Mouse (Mus musculus) embryonic facial prominence, embryonic 15.5 days (tissue): ENCODE results near the gene Gm20517. TPM values are rescaled to one million over a fixed set of nuclear protein-coding genes. Genes with fewer than 3 reads are reported as not detected.
"Not testable (repeated sequence)": the region's sequence is repeated elsewhere in the genome, so short reads cannot be mapped to it uniquely, and the experiment has no call there.

Source experiments
- ATAC-seq: fragments of 200-750 bp; cut with Nextera tagmentation; 2 replicates; pipeline ENCODE4 v1.8.0; 2017; ENCODE audit warnings: low read depth, moderate TSS enrichment; ENCODE audit not compliant: insufficient number of reproducible peaks, low FRiP score, low TSS enrichment
- H3K27ac ChIP-seq: fragments of 300-500 bp; sonication (generic); replicated peaks from 2 replicates; pipeline ENCODE4 v1.5.1; 2015; ENCODE audit warnings: mild to moderate bottlenecking, inconsistent platforms
- H3K27me3 ChIP-seq: fragments of 300-500 bp; sonication (generic); 2 replicates; pipeline ENCODE4 v1.6.1; 2015; ENCODE audit warnings: inconsistent platforms
- H3K36me3 ChIP-seq: fragments of 300-500 bp; sonication (generic); 2 replicates; pipeline ENCODE4 v1.6.1; 2015; ENCODE audit warnings: mild to moderate bottlenecking, inconsistent platforms
- H3K4me1 ChIP-seq: fragments of 300-500 bp; sonication (generic); 2 replicates; pipeline ENCODE4 v1.6.1; 2015; ENCODE audit warnings: inconsistent platforms
- H3K4me2 ChIP-seq: fragments of 300-500 bp; sonication (generic); replicated peaks from 2 replicates; pipeline ENCODE4 v1.6.1; 2015; ENCODE audit warnings: mild to moderate bottlenecking, inconsistent platforms
- H3K4me3 ChIP-seq: fragments of 300-500 bp; sonication (generic); replicated peaks from 2 replicates; pipeline ENCODE4 v1.5.1; 2015; ENCODE audit warnings: mild to moderate bottlenecking, inconsistent platforms
- H3K9ac ChIP-seq: fragments of 300-500 bp; sonication (generic); 2 replicates; pipeline ENCODE4 v1.6.1; 2015; ENCODE audit warnings: inconsistent platforms
- H3K9me3 ChIP-seq: fragments of 300-500 bp; sonication (generic); replicated peaks from 2 replicates; pipeline ENCODE4 v1.6.1; 2016; ENCODE audit warnings: inconsistent platforms
- WGBS: fragments of 180-500 bp; shearing (Covaris S2); methylation state at CpG from one replicate; pipeline ENCODE4 v1.1.7; 2015; 5-methylcytosine and 5-hydroxymethylcytosine counted together
- polyA plus RNA-seq: library from polyadenylated mRNA; unstranded; fragments of >200 nt; fragmentation: Nextera tagmentation; extraction: Ambion mirVana; gene quantifications from 2 replicates; pipeline ENCODE4 v1.2.1, GENCODE M21; 2015

The Gm20517 gene
- polyA plus RNA-seq, 1 experiment from 2014 or later = 1.6 TPM

DNA sequence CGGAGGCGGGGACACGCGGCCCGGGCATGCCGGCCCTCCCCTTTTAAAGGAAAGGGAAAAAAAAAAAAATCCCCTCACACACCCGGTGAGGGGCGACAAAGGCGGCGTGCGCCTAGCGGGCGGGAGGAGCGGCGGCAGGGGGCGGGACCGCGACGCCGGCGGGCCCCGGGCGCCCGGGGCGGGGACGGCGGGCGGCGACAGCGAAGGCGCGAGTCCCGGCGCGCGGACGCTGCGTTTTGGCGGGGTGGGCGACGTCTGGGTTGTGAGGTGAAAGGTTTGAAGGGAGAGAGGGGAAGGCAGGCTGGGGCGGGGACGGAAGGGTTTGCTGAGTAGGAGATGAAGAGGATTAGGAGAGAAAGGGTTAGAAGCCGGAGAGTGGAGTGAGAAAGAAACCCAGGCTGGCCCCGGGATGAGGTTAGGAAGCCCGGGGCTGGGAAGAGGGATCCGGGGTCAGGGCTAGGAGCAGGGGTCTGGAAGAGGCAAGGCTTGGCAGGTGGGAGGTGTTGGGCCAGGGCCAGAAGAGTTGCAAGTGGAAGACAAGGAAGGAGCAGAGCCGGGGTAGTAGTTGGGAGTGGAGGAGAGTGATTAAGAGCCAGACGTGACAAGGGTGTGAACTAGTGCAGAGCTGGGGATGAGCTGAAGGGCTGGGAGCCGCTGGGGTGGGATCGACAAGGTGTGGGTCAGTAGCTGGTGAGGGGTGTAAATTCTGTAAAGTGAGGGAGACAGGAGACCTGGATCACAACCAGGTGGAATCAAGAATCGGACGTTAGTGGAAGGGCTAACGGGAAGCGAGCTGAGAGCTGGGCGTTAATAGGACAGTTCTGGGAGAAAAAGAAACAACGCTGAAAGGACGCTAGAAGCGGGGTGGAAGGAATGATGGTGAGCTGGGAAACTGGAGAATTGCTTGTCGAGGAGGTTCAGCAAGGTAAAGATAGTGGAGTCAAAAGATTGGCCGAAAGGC lies 18.6 kb downstream of the Gm20517 start:
- Histone ChIP-seq H3K9ac (peak overlapping the region; percentile 63), H3K4me2 (peak overlapping the region; percentile 96), H3K9me3 (no peaks in the 10 kb centered on the region), H3K36me3 (peaks cover 16% of the 10 kb centered on the region; the same call in 1 of the 2 replicates), H3K27ac (peak overlapping the region; percentile 80), H3K4me3 (peak overlapping the region; percentile 73), H3K4me1 (peaks cover 26% of the 10 kb centered on the region), H3K27me3 (no peaks in the 10 kb centered on the region)
- WGBS = under 1% methylated on average over 61 of the region's 61 CpGs
- peak; percentile 18; the same call in 1 of the 2 replicates for ATAC-seq

DNA sequence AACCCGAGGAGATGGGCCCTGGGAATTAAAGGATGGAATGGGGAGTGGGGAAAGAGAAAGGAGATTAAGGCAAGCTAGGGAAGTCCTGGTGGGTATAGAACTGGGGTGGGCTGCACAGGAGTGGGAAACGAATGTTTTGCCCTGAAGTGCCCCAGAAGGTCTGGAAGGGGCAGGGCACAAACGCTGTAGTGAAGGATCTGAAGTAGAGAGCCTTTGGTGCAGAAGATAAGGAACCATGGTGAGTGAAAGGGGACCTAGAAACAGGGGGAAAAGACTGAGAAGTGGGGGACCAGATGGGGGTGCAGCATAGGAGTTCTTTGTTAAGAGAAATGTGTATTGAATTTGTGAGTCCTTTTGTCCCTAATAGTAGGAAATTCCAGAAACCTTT lies 19.3 kb downstream of the Gm20517 start, which contains the start of gene Usp49:
Gene Usp49, plus strand, starts transcription at position 13 of the 388 bp plus-strand sequence.
- no peak for ATAC-seq
- WGBS = 2% methylated on average over 3 of the region's 3 CpGs

DNA sequence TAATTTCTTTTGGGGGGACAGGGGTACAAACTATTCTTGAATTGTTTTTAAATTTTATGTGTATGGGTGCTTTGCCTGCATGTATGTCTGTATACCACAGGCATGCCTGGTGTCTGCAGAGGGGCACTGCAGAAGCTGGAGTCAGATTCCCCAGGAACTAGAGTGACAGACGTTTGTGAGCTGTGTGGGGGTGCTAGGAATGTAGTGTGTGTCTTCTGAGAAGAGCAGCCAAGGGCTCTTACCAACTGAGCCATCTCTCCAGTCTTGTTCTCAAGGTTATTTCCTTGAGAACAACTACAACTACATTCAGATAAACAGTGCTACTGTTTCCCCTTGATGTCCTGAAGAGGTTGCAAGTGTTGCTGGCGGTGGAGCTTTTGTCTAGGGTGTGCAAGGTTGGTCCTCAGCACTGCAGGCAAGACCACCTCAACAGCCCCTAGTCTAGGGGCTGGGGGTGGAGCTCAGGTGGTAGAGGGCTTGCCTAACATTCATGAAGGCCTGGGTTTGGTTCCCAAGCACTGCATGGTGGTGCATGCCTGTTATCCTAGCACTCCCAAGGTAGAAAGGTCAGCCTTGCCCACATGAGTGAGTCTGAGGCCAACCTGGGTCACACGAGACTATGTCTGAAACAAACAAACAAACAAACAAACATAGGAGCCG lies 20.9 kb downstream of the Gm20517 start:
- no peak for ATAC-seq
- no peaks in the 10 kb centered on the region for H3K9me3 ChIP-seq
- H3K27me3 ChIP-seq = no peaks in the 10 kb centered on the region
- no peak overlapping the region for H3K4me3 ChIP-seq
- peaks cover 7% of the 10 kb centered on the region for H3K36me3 ChIP-seq
- WGBS = 64% methylated on average over 4 of the region's 4 CpGs
- no peak overlapping the region for H3K9ac ChIP-seq
- peaks cover 26% of the 10 kb centered on the region for H3K4me1 ChIP-seq
- no peak overlapping the region for H3K4me2 ChIP-seq
- H3K27ac ChIP-seq = no peak overlapping the region

More for the DNA sequence above, 19.3 kb downstream of the Gm20517 start, which contains the start of gene Usp49:
- peak within 1 kb of the TSS; percentile 96 for H3K4me2 ChIP-seq
- peak within 1 kb of the TSS; percentile 63 for H3K9ac ChIP-seq
- peak within 1 kb of the TSS; percentile 73 for H3K4me3 ChIP-seq
- no peaks in the 10 kb centered on the region for H3K27me3 ChIP-seq
- H3K4me1 ChIP-seq = peaks cover 26% of the 10 kb centered on the region
- H3K27ac ChIP-seq = peak within 1 kb of the TSS; percentile 80
- no peaks in the 10 kb centered on the region for H3K9me3 ChIP-seq
- peaks cover 14% of the 10 kb centered on the region for H3K36me3 ChIP-seq

DNA sequence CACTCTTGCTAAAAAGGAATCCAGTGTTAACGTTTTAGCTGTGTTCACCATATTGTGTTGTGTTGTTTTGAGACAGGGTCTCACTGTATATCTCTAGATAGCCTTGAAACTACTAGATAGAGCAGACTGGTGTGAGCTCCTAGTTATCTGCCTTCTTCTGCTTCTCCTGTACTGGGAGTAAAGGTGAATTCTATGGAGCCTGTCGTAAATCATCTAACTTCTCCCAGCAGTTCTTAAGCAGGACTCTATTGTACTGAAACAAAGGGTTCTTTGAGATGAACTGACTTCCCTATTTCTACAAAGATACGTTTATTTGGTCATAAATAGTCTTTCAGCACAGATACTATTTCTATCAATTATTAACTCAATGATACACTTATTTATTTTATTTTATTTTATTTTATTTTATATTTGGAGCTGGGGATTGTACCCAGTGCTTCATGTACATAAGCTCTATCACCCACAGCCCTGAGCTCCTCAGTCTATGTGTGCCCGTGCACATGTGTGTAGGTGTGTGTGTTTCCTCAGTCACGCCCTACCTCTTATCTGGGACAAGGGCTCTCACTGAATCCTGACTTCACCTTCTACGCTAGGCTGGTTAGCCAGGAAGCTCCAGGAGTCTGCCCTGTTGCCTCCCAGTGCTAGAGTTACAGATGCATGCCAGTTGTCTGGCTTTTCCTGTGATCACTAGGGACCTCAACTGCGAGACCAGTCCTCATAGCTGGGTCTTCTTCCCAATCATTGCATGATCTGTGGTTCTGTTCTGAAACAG lies 22.8 kb downstream of the Gm20517 start:
- H3K36me3 ChIP-seq = peaks cover 7% of the 10 kb centered on the region
- no peaks in the 10 kb centered on the region for H3K27me3 ChIP-seq
- H3K4me1 ChIP-seq = peaks cover 17% of the 10 kb centered on the region
- H3K27ac ChIP-seq = no peak overlapping the region
- 78% methylated on average over 7 of the region's 7 CpGs for WGBS
- H3K4me3 ChIP-seq = no peak overlapping the region
- no peak overlapping the region for H3K4me2 ChIP-seq
- no peak overlapping the region for H3K9ac ChIP-seq
- H3K9me3 ChIP-seq = no peaks in the 10 kb centered on the region
- no peak for ATAC-seq

DNA sequence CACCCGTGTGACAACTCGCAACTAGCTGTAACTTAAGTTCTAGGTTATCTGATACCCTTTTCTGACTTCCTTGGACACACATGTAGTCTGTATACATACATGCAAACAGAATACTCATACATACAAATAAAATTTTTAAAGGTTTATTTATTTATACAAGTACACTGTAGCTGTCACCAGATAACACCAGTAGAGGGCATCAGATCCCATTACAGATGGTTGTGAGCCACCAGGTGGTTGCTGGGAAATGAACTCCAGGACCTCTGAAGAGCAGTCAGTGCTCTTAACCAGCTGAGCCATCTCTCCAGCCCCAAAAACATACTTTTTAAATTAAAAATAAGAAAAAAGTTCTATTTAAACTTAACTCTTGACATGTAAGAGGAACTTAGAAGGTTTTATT lies 31.6 kb downstream of the Gm20517 start:
- no peak overlapping the region for H3K9ac ChIP-seq
- H3K27me3 ChIP-seq = no peaks in the 10 kb centered on the region
- H3K27ac ChIP-seq = no peak overlapping the region
- ATAC-seq = no peak
- H3K4me3 ChIP-seq = no peak overlapping the region
- H3K9me3 ChIP-seq = no peaks in the 10 kb centered on the region
- no peaks in the 10 kb centered on the region for H3K4me1 ChIP-seq
- H3K36me3 ChIP-seq = no peaks in the 10 kb centered on the region
- H3K4me2 ChIP-seq = no peak overlapping the region
- 81% methylated on average over 2 of the region's 2 CpGs for WGBS

DNA sequence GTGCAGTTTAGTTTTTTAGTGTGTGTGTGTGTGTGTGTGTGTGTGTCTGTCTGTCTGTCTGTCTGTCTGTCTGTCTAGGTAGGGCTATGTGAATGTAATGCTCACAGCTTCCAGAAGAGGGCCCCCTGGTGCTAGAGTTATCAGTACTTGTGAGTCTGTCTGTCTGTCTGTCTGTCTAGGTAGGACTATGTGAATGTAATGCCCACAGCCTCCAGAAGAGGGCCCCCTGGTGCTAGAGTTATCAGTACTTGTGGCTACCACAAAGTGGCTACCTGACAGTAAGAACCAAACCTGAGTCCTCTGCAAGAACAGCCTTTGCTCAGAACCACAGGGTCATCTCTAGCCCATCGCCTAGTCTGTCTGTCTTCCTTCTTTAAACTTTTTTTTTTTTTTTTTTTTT lies 35.3 kb downstream of the Gm20517 start:
- H3K4me3 ChIP-seq = no peak overlapping the region
- H3K27ac ChIP-seq = no peak overlapping the region
- H3K9me3 ChIP-seq = no peaks in the 10 kb centered on the region
- ATAC-seq = no peak
- H3K4me2 ChIP-seq = no peak overlapping the region
- no peaks in the 10 kb centered on the region for H3K4me1 ChIP-seq
- 65% methylated on average over 1 of the region's 1 CpGs for WGBS
- H3K36me3 ChIP-seq = no peaks in the 10 kb centered on the region; the same call in 1 of the 2 replicates
- H3K27me3 ChIP-seq = no peaks in the 10 kb centered on the region
- H3K9ac ChIP-seq = no peak overlapping the region

DNA sequence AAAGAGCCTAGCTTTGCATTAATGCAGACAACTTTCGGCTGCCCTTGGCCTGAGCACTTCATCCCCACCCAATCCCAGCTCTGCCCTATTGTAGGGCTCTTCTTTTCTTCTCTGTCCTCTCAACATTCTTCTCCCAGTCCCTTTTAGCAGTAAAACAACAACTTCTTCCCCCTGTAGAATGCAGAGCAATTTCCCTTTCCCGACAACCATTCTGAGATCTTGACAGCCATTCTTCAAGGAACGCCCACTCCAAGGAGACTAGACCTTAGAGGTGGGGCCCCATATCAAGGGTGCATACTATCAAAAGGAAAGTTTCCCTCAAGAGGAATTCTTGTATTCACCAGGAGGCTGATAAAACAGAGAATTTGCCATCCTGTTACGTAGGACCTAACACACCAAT lies 37.6 kb downstream of the Gm20517 start:
- Histone ChIP-seq H3K9me3 (no peaks in the 10 kb centered on the region), H3K9ac (no peak overlapping the region), H3K27ac (no peak overlapping the region), H3K4me3 (no peak overlapping the region), H3K36me3 (no peaks in the 10 kb centered on the region; the same call in 1 of the 2 replicates), H3K4me2 (no peak overlapping the region), H3K27me3 (no peaks in the 10 kb centered on the region), H3K4me1 (no peaks in the 10 kb centered on the region)
- ATAC-seq = no peak
- 75% methylated on average over 4 of the region's 4 CpGs for WGBS

- Histone ChIP-seq H3K4me2 (no peak overlapping the region), H3K9ac (no peak overlapping the region), H3K27me3 (no peaks in the 10 kb centered on the region), H3K9me3 (no peaks in the 10 kb centered on the region), H3K4me3 (no peak overlapping the region), H3K36me3 (no peaks in the 10 kb centered on the region; the same call in 1 of the 2 replicates), H3K27ac (no peak overlapping the region), H3K4me1 (no peaks in the 10 kb centered on the region)
- no peak for ATAC-seq
- WGBS = 85% methylated on average over 2 of the region's 2 CpGs
Observed at GRCm38 (mm10) chr17:47651953-47652352, 40.6 kb downstream of the Gm20517 start.

DNA sequence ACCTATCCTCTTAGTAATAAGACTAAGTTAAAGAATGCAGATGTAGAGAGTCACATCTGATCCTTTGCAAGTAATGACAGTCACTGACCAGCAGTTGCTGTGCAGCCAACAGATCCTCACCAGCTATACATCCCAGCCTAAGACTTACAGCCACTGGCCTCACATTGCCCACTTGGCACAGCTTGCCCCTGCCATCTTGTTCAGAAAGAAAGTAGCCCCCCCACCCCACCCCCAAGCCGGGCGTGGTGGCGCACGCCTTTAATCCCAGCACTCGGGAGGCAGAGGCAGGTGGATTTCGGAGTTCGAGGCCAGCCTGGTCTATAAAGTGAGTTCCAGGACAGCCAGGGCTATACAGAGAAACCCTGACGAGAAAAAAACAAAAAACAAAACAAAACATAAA lies 43.0 kb downstream of the Gm20517 start:
- H3K9me3 ChIP-seq, H3K4me2 ChIP-seq, H3K9ac ChIP-seq, H3K27me3 ChIP-seq, H3K4me1 ChIP-seq, ATAC-seq, H3K27ac ChIP-seq, H3K36me3 ChIP-seq, H3K4me3 ChIP-seq: not testable (repeated sequence)
- 93% methylated on average over 8 of the region's 8 CpGs for WGBS

- ATAC-seq = no peak
Observed at GRCm38 (mm10) chr17:47655697-47656096, 44.3 kb downstream of the Gm20517 start.

DNA sequence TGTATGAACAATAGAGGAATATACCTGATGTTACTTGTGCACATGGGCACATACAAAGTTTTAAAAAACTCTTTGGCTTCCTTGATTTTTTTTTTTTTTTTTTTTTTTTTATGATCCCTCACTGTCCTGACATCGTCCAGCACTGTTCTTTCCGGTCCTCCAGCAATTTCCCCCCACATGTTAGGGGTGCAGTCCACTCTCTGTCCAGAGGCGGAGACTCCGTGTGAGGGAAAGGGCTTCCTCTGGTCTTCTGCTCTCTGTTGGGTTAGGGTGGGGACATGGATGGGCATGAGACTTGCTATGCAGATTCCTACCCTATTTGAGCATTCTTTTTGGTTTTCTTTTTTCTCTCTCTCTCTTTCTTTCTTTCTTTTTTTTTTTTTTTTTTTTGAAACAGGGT lies 46.5 kb downstream of the Gm20517 start:
- Histone ChIP-seq H3K27ac (no peak overlapping the region), H3K9me3 (no peaks in the 10 kb centered on the region), H3K4me1 (no peaks in the 10 kb centered on the region), H3K4me3 (no peak overlapping the region), H3K9ac (no peak overlapping the region), H3K27me3 (no peaks in the 10 kb centered on the region), H3K36me3 (no peaks in the 10 kb centered on the region), H3K4me2 (no peak overlapping the region)
- WGBS = 75% methylated on average over 4 of the region's 4 CpGs
- ATAC-seq = no peak

More at GRCm38 (mm10) chr17:47655697-47656096, 44.3 kb downstream of the Gm20517 start:
- Histone ChIP-seq H3K4me3 (no peak overlapping the region), H3K27me3 (no peaks in the 10 kb centered on the region), H3K36me3 (no peaks in the 10 kb centered on the region; the same call in 1 of the 2 replicates), H3K9me3 (no peaks in the 10 kb centered on the region), H3K9ac (no peak overlapping the region), H3K4me2 (no peak overlapping the region), H3K4me1 (no peaks in the 10 kb centered on the region), H3K27ac (no peak overlapping the region)
- WGBS = 84% methylated on average over 5 of the region's 5 CpGs
